Mouse (Mus musculus): ENCODE measurements around the gene Fscn1.

DNA sequence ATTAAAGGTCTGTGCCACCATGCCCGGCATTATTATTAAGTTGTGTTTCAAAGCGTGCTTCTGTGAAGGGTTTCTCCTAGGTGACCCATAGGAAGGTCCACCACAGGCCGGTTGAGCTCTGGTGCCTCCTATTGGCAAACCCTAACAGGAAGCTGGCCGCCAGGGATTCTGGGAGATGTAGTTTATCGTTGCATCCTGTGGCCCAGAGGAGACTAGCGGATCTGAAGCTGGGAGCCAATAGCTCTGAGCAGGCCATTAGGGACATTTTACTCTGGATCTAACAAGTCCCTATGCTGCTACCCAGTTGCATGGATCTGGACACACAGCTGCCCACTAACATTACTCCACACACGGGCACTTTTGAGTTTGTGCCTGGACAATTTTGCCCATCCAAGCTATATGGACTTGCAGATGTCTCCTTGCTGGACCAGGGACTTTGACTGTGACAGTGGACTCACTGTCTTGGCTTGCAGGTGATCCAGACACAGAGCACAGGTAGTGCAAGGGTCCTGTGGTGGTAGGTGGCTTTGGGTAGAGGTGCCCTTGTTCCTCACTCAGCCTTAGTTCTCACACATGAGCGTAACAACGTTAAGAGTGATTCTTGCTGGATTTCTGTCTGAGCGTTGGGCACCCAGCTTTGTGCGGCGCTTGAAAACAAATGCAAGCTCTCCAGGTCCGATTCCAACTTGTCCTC, 24.4 kb upstream of the Fscn1 start:
- TF ChIP-seq CTCF (IDR thresholded peaks at IDR 0.05; ENCODE audit: low read depth) (peak; percentile 70), EP300 (optimal IDR thresholded peaks at IDR 0.05) (no peak)

Data from stomach, postnatal 0 days (tissue).